Mouse (Mus musculus): ENCODE measurements around the gene Nin.

Gene Nin

DNA sequence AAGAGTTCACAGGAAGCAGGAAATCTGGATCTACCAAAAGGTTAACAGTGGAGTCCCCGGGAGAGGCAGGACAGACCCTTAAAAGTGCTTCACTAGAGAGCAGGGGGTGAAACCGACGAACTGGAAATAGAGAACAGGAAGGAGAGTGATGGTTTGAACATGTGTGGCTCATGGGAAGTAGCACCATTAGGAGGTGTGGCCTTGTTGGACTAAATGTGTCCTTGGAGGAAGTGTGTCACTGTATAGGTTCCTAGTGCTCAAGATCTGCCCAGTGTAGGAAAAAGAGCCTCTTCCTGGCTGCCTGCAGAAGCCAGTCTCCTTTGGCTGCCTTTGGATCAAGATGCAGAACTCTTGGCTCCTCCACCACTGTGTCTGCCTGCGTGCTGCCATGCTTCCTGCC lies 108.4 kb downstream of the Nin start:
- no peak for DNase-seq

DNA sequence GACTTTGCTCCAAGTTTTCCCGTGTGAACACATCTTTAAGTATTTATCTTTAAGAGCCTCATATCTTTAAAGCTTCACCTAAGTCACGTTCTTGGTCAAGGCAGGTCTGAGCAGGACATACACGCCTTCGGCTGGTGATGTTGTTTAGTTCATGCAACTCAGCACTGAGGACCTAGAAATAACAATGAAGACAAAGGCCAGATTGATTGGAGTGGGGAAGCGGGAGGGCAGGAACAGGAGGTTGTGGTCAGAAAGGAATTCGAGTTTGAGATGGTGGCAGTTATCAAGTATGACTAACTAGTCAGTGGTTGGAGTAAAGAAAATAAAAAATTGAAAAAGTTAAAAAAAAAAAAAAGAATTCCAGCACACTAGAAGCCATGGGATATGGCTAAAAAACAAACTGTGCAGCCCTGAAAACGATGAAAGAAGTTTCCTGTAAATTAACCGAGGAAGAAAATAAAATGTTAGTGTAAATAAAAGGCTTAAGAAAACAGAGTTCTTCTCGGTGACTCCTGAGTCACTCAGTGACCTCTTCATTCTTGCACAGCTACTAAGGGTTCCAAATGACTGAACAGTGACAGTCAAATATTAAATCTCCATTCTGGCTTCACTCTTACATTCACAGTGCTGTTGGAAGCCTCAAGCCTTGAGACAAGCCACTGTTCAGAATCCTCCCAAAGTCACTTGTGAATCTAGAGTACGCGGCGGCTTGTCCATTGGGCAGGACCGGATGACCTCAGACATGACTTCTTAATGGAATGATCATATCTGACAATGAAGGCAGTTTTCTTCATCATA lies 115.1 kb downstream of the Nin start:
- DNase-seq = no peak

DNA sequence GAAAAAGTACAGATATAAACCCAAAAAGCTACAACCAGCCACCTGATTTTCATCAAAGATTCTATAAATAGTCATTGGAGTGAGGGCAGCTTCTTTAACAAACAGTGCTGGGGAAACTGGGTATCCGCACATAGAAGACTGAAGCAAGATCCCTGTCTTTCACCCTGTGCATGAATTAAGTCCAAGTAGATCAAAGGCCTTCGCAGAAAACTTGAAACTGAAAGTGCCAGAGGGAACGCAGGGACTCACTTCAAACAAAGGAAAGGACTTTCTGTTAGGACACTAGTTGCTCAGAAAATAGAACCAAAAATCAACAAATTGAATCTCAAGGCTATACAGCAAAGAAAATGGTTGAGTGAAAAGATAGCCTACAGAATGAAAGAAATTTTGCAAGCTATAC lies 118.1 kb downstream of the Nin start:
- no peak for DNase-seq

DNA sequence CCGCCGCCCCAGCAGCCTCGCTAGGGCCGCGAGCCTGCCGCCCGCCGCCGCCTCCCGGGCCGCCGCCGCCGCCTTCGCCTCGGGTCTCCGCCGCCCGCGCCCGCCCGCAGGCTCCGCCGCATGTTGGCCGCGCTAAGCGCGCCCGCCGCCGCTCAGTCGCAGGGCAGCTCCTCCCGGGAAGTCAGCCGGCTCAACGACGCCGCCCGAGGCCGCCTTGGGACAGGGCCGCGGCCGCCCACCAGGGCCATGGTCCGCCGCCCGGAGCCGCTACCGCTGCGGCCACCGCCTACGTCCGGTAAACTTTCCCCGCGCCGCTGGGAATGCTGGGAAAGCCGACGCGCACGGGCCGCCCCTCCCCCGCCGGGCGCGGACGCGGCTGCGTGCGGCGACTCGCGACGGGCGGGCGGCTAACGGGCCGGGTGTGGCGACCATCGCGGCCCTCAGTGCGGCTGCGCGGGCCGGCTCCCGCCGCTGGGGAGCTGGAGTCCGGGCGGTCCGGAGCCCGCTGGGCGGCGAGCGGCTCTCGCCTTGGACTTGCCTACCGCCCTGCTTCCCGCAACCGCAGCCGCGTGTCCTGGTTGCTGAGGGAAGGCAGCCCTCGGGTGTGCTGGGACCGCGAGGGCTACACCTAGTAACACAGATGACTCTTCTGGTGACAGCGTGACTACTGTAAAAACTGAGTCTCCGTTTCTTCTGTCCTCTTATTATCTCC lies 126.6 kb downstream of the Nin start, which contains the start of gene Sav1:
TSS of gene Sav1 (minus strand) at position 217 of the 712 bp plus-strand sequence.
- DNase-seq = peak; percentile 78 to 87

DNA sequence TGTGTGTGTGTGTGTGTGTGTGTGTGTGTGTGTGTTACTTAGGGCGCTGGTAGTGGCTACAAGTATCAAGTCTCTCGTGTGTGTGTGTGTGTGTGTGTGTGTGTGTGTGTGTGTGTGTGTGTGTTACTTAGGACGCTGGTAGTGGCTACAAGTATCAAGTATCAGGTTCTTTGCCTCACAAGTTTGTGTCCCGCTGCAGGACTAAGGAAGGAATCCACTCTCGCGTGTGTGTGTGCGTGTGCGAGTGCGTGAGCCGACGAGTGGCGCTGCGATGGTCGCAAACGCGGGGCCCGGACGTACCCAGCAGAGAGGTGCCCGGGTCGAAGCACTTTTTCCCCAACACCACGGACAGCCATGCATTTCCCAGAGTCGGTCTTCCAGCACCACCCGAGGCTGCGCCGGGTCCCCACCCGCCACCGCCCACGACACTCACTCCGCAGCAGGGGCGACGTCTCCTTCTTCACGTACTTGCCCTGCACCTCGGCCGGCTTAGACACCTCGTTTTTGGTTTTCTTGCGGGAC lies 127.2 kb downstream of the Nin start:
- DNase-seq = no peak

DNA sequence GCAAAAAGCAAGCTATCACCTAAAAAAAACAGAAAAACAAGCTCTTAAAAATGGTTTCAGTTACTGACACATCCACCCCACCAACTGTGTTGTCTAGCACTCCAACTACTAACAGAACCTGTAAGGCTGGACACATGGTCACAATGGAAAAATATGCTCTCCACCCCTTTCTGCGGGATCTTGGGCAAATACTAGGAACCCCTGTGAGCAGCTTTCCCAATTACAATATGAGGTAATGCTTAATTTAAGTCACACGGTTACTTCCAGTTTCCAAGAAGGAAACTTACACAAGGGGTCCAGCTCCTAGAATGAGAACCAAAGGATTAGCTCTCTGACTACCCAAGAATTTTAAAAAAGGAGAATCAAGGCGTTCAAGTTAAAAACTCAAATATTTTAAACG lies 128.0 kb downstream of the Nin start:
- DNase-seq = no peak

DNA sequence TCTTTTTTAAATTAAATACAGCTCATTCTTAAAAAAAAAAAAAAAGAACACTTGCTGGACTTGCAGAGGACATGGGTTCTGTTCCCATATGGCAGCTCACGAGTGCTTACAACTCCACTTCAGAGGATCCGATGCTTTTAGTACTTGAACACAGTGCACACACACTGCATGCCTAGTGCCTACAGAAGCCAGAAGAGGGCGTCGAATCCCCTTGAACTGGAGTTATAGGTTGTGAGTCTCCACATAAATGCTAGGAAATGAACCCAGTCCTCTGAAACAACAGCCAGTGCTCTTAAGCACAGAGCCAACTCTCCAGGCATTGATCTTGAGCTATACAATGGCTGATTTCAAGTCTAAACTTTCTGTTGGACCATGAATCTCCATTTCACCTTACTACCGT lies 130.6 kb downstream of the Nin start:
- peak in 1 of 2 experiments; percentile 15 for DNase-seq

DNA sequence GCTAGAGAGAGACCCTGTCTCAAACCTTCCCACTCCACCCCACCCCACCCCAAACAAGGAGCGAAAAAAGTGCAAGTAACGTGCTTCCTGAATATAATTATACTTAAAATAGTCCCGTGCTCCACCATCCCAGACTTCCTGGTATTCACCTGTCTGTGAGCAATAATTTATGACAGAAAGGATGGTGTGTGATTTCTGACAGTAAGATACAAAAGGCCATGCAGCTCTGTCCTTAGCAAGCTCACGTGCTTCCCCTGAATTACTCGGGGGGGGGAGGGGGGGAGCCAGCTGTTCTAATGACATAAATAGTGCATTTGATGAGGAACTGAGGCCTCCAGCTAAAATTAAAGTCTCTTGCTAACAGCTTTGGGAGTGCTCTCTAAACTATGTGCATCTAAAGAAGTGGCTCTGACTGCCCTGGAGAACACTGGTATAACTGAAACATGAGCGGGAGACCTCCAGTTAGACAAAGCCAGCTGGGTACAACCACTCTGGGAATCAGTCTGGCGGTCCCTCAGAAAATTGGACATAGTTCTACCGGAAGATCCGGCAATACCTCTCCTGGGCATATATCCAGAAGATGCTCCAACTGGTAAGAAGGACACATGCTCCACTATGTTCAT lies 136.0 kb downstream of the Nin start:
- no peak for DNase-seq

DNA sequence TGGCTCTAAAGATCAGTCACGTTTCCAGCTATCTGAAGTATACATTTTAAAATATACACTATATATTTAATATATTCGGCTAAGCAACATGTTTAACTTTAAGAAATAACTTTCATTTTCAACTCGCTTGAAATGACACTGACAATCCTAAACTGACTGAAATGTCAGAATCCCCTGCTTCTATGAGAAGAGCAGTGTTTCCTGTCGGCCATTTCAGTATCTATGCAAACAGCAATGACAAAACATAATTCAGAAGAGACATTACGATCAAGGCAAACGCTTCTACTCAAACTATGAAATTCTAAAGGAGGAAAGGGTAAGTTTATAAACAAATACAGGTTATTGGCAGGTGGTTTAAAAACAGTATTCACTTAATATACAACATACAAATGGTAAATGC lies 136.8 kb downstream of the Nin start:
- no peak for DNase-seq

DNA sequence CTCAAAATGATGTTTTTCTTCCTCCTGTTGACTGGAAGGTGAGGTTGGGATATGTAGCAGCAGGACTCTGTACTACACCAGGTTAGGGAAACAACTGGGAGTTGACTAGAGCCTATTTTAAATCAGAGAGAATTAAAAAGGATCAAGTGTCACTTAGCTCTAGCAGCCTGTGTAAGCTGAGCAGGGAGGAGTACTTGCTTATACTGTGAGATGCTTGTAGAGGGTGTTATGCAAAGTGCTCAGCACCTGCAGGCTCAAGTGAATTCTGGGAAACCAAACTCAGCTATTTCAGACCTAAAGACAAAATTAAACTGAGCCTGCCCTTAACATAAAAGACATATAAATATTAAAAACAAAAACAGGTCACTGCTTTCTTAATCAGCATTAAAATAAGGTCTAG lies 139.9 kb downstream of the Nin start:
- no peak for DNase-seq

DNA sequence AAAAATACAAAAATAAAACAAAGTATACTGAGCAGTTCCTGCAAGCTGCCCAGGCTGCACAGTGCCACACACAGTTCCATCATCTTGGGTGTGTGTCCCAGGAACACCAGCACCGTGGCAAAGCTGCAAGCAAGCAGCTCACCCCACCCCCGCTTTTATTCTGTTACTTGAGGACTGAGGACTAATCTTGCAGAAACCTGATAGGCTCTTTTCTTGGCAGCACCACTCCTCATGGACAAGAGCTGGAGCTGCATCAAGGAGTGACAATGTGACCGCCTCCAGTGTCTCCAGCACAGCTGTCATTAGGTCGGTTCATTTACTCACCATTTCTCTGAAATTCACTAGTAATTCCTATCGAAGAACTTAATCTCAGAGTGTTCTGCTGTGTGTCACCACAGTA lies 145.4 kb downstream of the Nin start:
- no peak for DNase-seq

DNA sequence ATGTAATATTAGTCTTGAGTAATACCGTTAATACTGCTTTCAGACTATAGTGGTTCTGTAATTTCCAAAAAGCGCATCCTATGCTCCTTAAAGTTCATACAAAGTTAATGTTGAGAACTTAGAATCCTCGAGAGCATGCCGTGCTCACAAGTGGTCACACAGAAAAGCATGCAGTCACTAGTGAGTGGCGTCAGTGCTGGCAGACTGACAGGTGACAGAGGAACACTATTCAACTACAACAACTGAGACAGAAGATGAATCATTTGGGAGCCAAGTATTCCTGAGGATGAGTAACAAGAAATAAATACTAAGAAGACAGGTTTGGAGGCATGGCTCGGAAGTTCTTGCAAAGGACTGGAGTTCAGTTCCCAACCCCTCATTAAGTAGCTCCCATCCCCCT lies 146.4 kb downstream of the Nin start:
- no peak for DNase-seq

DNA sequence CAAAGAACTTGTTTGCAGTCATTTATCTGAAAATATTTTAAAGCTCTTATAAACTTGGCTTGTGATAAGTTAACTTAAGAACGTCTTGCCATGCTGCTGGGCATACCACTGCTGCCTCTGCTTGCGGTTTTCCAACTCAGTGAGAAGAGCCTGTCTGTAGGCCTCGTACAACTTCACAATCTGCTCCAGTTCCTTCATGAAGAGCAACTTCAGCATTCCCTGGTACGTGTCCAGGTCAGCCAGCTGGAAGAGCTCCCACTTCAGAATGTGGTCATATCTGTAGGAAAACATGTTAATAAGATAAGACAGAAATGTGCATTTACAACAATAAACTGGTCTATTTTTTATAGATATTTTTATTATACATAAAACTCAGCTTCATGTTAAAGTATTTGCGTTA lies 147.4 kb downstream of the Nin start:
- DNase-seq = no peak

DNA sequence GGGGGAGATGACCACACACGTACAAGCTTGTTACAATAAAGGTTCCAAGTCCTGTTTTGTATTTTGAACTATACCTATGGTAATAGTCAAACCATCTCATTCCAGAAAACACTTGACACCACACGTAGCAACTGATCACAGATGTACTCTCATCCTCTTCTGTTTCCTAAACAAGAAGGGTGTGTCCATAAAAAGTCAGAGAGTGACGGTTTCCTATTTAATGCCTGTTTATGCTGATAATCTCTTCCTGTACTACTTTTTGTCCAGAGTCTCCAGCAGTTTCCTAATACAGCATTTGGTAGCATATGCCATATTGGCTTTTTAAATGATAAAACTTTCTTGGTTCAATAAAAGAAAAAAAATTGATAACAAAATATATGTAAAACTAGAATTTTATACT lies 147.9 kb downstream of the Nin start:
- no peak for DNase-seq

DNA sequence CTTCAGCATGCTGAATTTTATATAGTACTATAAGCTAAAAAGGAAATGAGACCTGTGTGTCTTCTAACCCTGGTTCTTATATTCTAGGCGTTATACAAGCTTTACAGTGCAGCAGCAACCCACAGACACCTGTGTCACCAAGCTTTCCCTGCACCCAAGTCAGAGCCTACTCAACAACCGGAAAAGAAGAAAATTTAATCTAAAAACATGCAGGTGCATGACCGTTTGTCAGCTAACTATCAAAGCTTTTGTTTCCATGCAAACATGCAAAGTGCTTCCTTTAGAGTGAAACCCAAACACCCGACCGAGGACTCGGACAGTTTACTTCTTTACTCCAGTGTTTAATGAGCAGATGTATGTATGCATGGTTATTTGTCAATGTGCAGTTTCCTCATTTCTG lies 150.4 kb downstream of the Nin start:
- DNase-seq = no peak

DNA sequence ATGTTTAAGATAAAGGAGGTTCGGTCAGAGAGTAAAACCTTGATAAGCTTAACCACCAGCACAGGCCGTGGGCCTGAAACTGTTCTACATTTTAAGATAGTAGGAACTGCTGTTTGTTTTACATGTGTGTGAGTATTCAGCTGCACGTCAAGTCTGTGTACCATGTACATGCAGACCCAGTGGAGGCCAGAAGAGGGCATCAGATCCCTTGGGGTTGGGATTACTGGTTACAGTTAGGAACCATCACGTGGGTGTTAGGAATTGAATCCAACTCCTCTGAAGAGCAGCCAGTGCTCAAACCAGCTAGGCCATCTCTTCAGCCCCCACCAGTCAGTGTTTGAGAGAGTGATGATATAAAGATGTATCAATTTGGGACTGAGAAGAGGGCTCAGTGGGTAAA lies 151.0 kb downstream of the Nin start:
- DNase-seq = peak; percentile 34 to 62

Measured in spleen, adult 18-20 months (tissue).